Mouse (Mus musculus) left cerebral cortex, postnatal 14 days (tissue): ENCODE data around the gene Nefh. TPM values are rescaled to one million over a fixed set of nuclear protein-coding genes. Genes with fewer than 3 reads are reported as not detected.
A peak's percentile ranks its signal among the peaks of the same experiment; 100 is the strongest.

Source experiments
- DNase-seq, 2 experiments: peaks; one replicate each; pipeline ENCODE4 v3.0.0; 2021 to 2022; ENCODE audit warnings: low spot score in 2 of 2, mixed read lengths in 1 of 2
- intact Hi-C: fragments of 180-260 bp; cut with DNase I; formaldehyde crosslinking; loops from one replicate; pipeline ENCODE4 v1.15.1; 2025
- total RNA-seq, 2 experiments: library from RNA; stranded (reverse); gene quantifications; 2 replicates each; pipeline ENCODE4 v1.2.3; 2021

Nefh gene
- total RNA-seq, 2 experiments from 2014 or later, result 35.5 to 38.2 TPM

DNA sequence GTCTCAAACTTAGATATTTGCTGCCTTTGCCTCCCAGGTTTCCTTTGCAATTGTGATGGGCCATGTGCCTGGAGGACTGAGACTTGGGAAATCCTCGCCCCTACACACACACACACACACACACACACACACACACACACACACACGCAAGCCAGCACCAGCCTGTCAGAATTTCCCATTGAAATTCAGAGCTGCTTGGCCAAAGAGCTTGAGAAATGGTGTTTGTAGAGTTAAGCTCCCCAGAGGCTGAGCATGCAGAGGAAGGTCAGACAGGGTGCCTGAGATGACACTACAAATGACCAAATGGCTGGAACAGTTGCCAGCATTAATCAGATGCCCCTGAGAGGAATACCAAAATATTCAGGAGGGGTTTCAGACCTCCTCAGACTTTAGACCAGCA, 18.5 kb upstream of the Nefh start:
- intact Hi-C loops, result no loop called here
- DNase-seq, result no peak

GRCm38 (mm10) chr11:4963099-4963808, 15.4 kb upstream of the Nefh start:
- intact Hi-C loops, result no loop called here

GRCm38 (mm10) chr11:4953918-4954317, 6.1 kb upstream of the Nefh start:
- intact Hi-C loops, result no loop called here

More at GRCm38 (mm10) chr11:4963099-4963808, 15.4 kb upstream of the Nefh start:
- no peak for DNase-seq

DNA sequence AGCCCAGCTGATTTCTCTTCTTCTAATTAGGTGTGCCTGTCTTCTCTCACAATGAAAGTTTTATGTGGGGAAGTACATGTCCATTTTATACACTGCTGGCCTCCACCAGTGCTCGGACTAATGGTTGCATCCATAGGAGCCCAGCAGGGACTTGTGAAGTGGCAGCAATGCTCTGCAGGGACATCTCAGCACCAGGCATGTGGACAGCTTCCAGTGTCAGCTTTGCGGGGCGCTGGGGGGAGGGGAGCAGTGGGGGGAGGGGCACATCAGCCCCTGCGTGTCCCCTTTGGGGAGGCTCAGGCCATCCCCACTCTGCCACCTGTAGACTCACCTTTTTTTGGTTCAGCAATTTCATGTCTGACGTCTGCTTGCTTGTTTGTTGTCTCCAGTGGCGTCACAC, 5.5 kb upstream of the Nefh start:
- DNase-seq, result no peak
- intact Hi-C loops, result no loop called here

More at GRCm38 (mm10) chr11:4953918-4954317, 6.1 kb upstream of the Nefh start:
- peak; percentile 22 to 32 for DNase-seq

DNA sequence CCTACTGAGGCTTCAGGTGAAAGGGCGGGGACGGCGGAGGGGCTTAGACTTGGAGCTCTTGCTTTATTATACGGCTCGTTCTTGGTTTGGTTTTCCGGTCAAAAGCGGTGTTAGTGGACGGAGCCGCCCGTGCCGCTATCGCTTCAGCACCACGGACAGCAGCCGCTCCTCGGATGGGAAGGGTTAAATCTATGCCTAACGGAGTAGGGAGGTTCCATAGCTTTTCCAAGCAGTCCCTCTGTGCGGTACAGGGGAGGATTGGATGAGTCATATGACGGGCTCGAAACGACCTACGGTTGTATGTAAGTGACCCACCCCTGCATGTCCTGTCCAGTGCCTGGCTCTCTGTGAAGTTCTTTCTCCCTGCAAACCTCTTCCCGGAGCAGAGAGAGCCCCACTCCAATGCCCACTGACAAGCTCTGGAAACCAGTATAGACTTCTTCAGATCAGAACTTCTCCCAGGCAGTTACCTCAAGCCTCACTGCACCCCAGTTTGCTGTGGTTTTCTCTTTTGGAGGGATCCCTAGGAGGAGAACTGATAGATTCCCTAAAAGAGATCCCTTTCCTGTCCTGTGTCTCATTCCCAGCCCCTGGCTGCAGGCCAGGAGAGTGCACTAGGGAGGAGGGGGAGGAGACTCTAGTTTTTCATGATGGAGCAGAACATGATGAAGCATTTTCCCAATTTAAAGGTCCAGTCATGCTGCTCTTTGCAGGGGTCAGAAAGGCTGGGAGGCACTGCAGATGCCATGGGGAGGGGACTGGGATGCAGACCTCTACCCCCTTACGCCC, 1.6 kb upstream of the Nefh start:
- DNase-seq, result peak in 1 of 2 experiments; percentile 33
- intact Hi-C loops, result no loop called here

GRCm38 (mm10) chr11:4948792-4949191, 928 bp upstream of the Nefh start:
- intact Hi-C loops, result no loop called here
- DNase-seq, result no peak

GRCm38 (mm10) chr11:4946947-4947812, 684 bp downstream of the Nefh start:
- DNase-seq, result peak; percentile 91 to 94
- intact Hi-C loops, result no loop called here

DNA sequence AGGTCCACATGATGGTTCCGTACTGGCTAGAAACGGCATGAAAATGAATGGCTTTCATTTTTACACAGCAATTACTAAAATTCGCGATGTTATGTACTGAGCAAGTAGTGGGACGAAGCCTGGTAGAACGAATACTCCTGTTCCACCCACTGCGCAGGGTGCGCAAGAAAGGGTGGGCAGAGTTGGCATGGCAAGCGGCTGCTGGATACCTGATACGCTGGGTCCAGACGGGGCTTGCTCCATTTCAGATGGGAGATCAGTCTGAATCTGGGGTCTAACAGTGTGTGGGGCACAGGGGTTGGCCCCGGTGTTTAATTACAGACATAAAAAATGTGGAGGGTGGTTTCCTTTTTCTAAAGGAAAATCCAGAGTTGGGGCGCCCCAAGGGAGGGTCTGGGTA, 1.3 kb downstream of the Nefh start:
- intact Hi-C loops, result no loop called here
- DNase-seq, result peak; percentile 20 to 50

DNA sequence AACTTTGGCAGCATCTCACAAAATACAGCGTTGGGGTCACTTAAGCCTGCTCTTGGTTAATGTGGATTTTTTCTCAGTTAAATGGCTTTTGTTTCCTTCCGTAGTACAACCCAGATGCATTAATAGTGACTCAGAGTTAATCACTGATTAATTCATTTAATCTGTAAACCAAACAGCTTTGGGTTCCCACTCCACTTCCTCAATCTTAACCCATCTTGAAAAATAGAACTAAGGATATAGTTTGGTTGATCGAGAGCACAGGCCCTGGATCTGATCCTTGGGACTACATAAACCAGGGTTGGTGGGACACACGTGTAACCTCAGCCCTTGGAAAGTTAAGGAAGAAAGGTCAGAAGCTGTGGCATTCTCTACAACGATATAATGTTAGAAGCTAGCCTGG, 11.6 kb downstream of the Nefh start:
- intact Hi-C loops, result no loop called here
- no peak for DNase-seq

- intact Hi-C loops, result no loop called here
- DNase-seq, result peak in 1 of 2 experiments; percentile 30
These were observed 16.8 kb downstream of the Nefh start for GRCm38 (mm10) chr11:4931009-4931601.

DNA sequence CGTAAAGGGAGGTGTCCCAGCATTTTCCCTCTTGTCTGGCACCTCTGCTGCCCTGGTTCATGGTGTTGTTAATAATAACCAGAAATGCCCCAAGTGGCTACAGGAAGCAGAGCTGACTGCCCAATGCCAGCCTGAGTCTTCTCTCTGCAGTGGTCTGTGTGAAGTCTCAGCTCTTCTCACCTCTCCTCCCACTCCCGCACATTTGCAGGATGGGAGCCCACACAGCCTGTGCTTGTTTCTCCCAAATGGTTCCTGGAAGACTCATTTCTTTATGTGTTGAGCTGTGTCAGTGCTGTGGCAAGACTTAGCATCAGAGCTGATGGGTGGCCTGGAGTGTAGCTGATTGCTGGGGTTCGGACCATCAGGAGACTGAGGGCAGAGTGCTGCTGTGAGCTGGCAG, 20.6 kb downstream of the Nefh start:
- intact Hi-C loops, result no loop called here
- DNase-seq, result peak; percentile 17 to 39

GRCm38 (mm10) chr11:4921751-4922150, 26.1 kb downstream of the Nefh start:
- DNase-seq, result no peak
- intact Hi-C loops, result no loop called here

DNA sequence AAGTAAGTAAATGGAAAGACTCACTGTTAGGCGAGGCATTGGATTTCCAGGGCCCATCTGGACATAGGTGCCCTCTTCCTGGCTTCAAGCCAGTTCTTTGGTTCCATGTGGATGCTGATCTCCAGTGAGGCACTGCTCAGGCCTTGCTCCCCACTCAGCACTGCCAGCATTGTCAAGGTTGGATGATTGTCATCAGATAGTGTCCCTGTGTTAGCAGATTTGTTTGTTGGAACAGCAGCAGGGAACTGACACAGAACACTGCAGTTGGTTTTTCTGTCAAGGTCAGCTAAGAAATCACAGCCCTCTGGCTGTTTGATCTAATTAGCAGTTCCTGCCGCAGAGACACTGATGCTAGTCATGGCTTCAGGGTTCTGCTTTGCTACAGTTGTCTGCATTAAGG, 26.6 kb downstream of the Nefh start:
- intact Hi-C loops, result no loop called here
- DNase-seq, result no peak

DNA sequence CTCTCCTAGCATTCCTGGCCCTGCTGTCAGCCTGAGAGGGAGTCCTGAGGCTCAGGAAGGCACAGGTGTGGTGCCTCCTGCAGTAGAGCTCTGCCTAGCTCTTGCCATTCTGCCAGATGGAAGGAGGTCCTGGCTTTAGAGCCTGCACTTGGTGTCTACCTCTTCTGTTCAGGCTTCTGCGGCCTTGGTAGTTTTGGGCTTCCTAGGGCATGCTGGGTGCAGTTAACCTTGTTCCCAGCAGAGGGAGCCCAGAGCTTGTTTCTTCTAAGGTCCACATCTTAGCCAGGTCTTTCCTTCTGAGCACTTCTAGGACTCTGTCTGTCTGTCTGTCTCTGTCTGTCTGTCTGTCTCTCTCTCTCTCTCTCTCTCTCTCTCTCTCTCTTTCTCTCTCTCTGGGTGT, 31.8 kb downstream of the Nefh start:
- peak; percentile 74 to 77 for DNase-seq
- intact Hi-C loops, result loop anchor here (5.0 kb wide), 1 partner anchor 56 kb away; no protein-coding TSS in a partner anchor

- intact Hi-C loops, result loop anchor here (10.0 kb wide), 1 partner anchor 179 kb away; no protein-coding TSS in a partner anchor
- DNase-seq, result no peak
These were observed 41.6 kb downstream of the Nefh start for GRCm38 (mm10) chr11:4906231-4906630.

DNA sequence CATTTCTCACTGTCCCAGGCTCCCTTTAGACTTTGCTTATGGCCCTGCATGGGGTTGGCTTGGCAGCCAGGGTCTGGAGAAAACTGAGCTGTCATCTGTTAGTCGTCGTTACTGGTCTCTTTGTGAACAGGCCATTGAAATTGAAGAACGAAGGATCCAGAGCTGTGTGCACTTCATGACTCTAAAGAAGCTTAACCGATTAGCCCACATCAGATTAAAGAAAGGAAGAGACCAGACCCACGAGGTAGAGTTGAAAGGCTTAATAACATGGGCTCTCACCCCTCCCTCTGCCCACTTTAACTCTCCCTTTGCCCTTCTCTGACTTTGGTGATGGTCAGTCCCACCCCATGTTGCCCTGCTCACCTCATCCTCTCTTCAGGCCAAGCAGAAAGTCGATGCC, 45.9 kb downstream of the Nefh start:
- no peak for DNase-seq
- intact Hi-C loops, result loop anchor here (10.0 kb wide), 1 partner anchor 183 kb away; no protein-coding TSS in a partner anchor

DNA sequence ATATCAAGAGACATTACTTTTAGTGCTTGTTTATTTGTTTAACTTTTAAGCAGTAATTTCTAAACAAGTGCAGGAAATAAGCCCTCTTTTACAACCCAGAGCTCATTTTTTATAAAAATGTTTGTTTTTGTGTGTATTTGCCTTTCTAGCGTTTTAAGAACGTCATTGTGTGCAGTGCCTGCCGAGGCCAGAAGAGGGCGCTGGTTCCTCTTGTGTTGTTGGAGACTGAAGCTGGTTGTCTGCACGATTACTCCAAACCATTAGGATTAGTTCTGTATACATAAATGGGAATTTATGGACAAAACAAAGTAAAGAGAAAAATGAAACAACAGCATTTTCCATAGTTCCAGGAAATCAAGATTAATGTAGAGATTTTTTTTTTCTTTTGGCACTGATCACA, 47.4 kb downstream of the Nefh start:
- peak in 1 of 2 experiments; percentile 54 for DNase-seq

DNA sequence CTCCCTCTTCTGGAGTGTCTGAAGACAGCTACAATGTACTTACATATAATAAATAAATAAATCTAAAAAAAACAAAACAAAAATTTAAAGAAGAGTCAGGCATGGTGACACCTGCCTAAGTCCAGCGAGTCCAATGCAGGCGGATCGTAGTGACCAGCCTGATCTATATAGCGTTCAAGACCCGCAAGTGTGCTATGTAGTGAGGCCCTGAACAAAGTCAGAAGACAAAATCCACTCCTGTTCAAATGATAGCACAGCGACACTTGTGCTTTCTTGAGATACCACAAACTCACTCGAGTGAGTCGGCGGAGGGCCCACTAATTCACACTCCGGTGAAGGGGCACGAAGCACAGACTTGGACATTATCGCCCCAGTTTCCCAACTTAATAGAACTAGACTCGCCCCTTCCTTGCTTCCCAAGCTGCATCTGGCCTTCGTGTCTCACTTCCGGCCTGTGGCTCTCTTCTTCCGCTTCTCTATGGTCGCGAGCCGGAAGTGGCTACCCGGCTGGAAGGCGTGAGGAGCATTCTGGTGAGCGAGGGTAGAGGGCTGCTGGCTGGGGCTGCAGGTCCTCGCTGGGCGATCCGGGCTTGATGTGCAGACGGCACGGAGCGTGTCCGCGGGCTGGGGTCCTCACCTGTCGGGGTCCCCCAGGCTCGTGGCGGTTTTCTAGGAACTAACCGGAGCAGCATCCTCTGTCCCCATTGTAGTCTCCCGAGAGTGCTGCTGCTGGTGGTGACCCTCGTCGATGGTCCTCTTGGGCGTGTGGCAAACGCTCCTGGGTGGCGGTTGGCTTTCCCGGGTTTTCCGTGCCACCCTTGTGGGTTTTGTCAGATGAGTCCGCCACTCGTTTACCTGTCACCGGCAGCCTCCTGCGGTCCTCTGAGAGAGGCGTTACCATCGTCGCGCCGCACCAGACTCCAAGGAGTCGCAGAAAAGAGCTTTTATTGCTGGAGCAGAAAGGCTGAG, 52.7 kb downstream of the Nefh start, which contains the start of gene Thoc5:
Gene Thoc5, plus strand, starts transcription at position 473 of the 969 bp plus-strand sequence.
- DNase-seq, result peak; percentile 79 to 84
- intact Hi-C loops, result no loop called here

More for the DNA sequence above, 47.4 kb downstream of the Nefh start:
- intact Hi-C loops, result loop anchor here (10.0 kb wide), 1 partner anchor 184 kb away; no protein-coding TSS in a partner anchor
